In the genomic region with DNA sequence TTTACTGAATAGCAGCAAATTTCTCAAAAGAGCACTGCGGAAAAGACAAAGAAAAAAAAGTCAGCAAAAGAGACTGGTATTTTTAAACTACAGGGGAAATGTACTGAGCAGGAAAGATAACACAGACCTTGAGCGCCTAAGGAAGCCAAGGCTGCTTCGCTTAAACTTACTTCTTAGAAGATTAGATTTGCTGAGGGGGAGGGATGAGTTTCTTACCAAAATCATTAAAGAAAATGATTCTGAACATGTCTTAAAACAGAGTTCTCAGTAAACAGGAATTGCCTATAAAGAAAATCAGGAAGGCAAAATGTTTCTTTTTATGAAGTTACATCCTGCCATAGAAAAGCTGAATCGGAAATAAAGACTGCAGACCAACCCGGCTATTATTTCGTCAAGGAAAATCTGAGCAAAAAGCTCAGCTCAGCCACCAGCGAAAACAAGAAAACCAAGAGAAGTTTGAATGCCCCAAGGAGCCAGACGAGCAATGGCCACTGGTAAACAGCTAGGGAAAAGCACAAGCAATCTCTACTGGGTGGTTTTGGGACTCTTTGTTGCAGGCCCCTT, we compare ENCODE assay signal across 8 mouse cellular contexts. TPM values are rescaled to one million over a fixed set of nuclear protein-coding genes. Genes with fewer than 3 reads are reported as not detected.
DNase-seq lines count a peak whose midpoint lies in the region; ATAC-seq and TF ChIP-seq lines count a peak whose summit lies in the region.

A gene (plus strand): TSS at position 284 of the 564 bp plus-strand sequence.

- H3K4me2 ChIP-seq in midbrain, embryonic 16.5 days (ENCODE audit: low read length), result peak within 1 kb of the TSS; percentile 63

- H3K36me3 ChIP-seq in midbrain, embryonic 16.5 days (ENCODE audit: control insufficient read depth, insufficient read depth, low read length), result no peaks in the 10 kb centered on the region

- H3K27ac ChIP-seq in midbrain, embryonic 16.5 days (ENCODE audit: low read length), result peak within 1 kb of the TSS; percentile 97

- no peak for ATAC-seq in midbrain, embryonic 16.5 days

- TF ChIP-seq POLR2A in lung, adult 2 months (IDR thresholded peaks at IDR 0.05; ENCODE audit: borderline replicate concordance, extremely low read depth, low read depth, low read length), result no peak

- H3K4me3 ChIP-seq in lung, adult 2 months (replicated peaks; ENCODE audit: extremely low read depth, low read depth, low read length), result peak within 1 kb of the TSS; percentile 68
- H3K4me3 ChIP-seq in midbrain, embryonic 16.5 days (ENCODE audit: low read depth, low read length), result peak within 1 kb of the TSS; percentile 95

- no peak for DNase-seq in lung, adult 2 months
- DNase-seq in lung, postnatal 4 days, result no peak
- no peak for DNase-seq in adrenal gland, postnatal 14 days
- DNase-seq in heart, adult 8-10 months (ENCODE audit: low spot score), result no peak
- DNase-seq in layer of hippocampus, postnatal 25 days (ENCODE audit: extremely low spot score in 1 of 2, low spot score in 1 of 2), result no peak
- DNase-seq in right cerebral cortex, postnatal 36 days (ENCODE audit: low spot score in 2 of 2), result no peak
- DNase-seq in urinary bladder, postnatal 10 days (ENCODE audit: low spot score), result no peak

- H3K27me3 ChIP-seq in midbrain, embryonic 16.5 days (ENCODE audit: control insufficient read depth, insufficient read depth, low read depth, low read length), result no peaks in the 10 kb centered on the region; the same call in 1 of the 2 replicates

- peak within 1 kb of the TSS; percentile 99 for H3K9ac ChIP-seq in midbrain, embryonic 16.5 days (ENCODE audit: low read depth, low read length)

- no peaks in the 10 kb centered on the region for H3K9me3 ChIP-seq in midbrain, embryonic 16.5 days (replicated peaks; ENCODE audit: control insufficient read depth, low read length, poor library complexity, severe bottlenecking)

- WGBS in lung, adult 2 months, result 25% methylated on average over 8 of the region's 8 CpGs
- WGBS in midbrain, embryonic 16.5 days, result 37% methylated on average over 8 of the region's 8 CpGs

- no peak for TF ChIP-seq CTCF in lung, adult 2 months (IDR thresholded peaks at IDR 0.05; ENCODE audit: insufficient read depth, low read length)

- H3K4me1 ChIP-seq in lung, adult 2 months (ENCODE audit: control insufficient read depth, insufficient read depth, low read length), result peaks cover 8% of the 10 kb centered on the region
- H3K4me1 ChIP-seq in midbrain, embryonic 16.5 days (ENCODE audit: control insufficient read depth, insufficient read depth, low read length), result peaks cover 28% of the 10 kb centered on the region

RNA-seq across cellular contexts. Expression of the gene that starts here (rescaled TPM):
- polyA plus RNA-seq in lung, adult 2 months (2012; rRNA removed), result 26.0 and 29.2 TPM in 2 replicates
- 51.8 and 73.6 TPM in 2 replicates for total RNA-seq in adrenal gland, postnatal 14 days (2021)
- total RNA-seq in heart, adult 8-10 months (2022), result 10 to 100 TPM; 22.4 to 27.6 (median 24.2) TPM
- total RNA-seq in layer of hippocampus, postnatal 25 days (2021), result 100 to 1,000 TPM; 166 to 174 TPM
- polyA plus RNA-seq in midbrain, embryonic 16.5 days (2015; fragmentation: Nextera tagmentation; extraction: Ambion mirVana), result 71.2 and 71.3 TPM in 2 replicates
